Mouse (Mus musculus) adrenal gland, postnatal 10 days (tissue): ENCODE data around the gene Fmnl2. TPM values are rescaled to one million over a fixed set of nuclear protein-coding genes. Genes with fewer than 3 reads are reported as not detected.
A peak's percentile ranks its signal among the peaks of the same experiment; 100 is the strongest.

Experiments
- DNase-seq: peaks from one replicate; pipeline ENCODE4 v3.0.0; 2021; ENCODE audit warnings: mixed read lengths
- total RNA-seq, 2 experiments: library from RNA; stranded (reverse); gene quantifications; 2 replicates each; pipeline ENCODE4 v1.2.3; 2021

Fmnl2 gene
- total RNA-seq, 2 experiments from 2014 or later = 15.2 to 15.7 TPM

- no peak for DNase-seq
Observed at GRCm38 (mm10) chr2:52987035-52987434, 129.4 kb downstream of the Fmnl2 start.

- no peak for DNase-seq
Observed at GRCm38 (mm10) chr2:52987637-52988295, 130.1 kb downstream of the Fmnl2 start.

GRCm38 (mm10) chr2:52989316-52989715 is 131.7 kb downstream of the Fmnl2 start:
- no peak for DNase-seq

- DNase-seq = no peak
Observed at GRCm38 (mm10) chr2:52990874-52991687, 133.4 kb downstream of the Fmnl2 start.

- no peak for DNase-seq
Observed at GRCm38 (mm10) chr2:52991688-52992194, 134.1 kb downstream of the Fmnl2 start.

- no peak for DNase-seq
Observed at GRCm38 (mm10) chr2:52993241-52993640, 135.6 kb downstream of the Fmnl2 start.

- DNase-seq = no peak
Observed at GRCm38 (mm10) chr2:52994526-52994925, 136.9 kb downstream of the Fmnl2 start.

GRCm38 (mm10) chr2:52997955-52998750 is 140.5 kb downstream of the Fmnl2 start:
- no peak for DNase-seq

GRCm38 (mm10) chr2:52999524-52999969 is 141.9 kb downstream of the Fmnl2 start:
- DNase-seq = peak; percentile 33

GRCm38 (mm10) chr2:53000446-53000845 is 142.8 kb downstream of the Fmnl2 start:
- DNase-seq = peak; percentile 22

- no peak for DNase-seq
Observed at GRCm38 (mm10) chr2:53006161-53006560, 148.5 kb downstream of the Fmnl2 start.

GRCm38 (mm10) chr2:53007142-53007541 is 149.5 kb downstream of the Fmnl2 start:
- peak; percentile 80 for DNase-seq

- no peak for DNase-seq
Observed at GRCm38 (mm10) chr2:53013051-53013450, 155.4 kb downstream of the Fmnl2 start.

- no peak for DNase-seq
Observed at GRCm38 (mm10) chr2:53014451-53014850, 156.8 kb downstream of the Fmnl2 start.

- peak; percentile 18 for DNase-seq
Observed at GRCm38 (mm10) chr2:53022982-53023381, 165.3 kb downstream of the Fmnl2 start.

GRCm38 (mm10) chr2:53026056-53026769 is 168.6 kb downstream of the Fmnl2 start:
- DNase-seq = peak; percentile 7

GRCm38 (mm10) chr2:53028868-53029267 is 171.2 kb downstream of the Fmnl2 start:
- no peak for DNase-seq

- no peak for DNase-seq
Observed at GRCm38 (mm10) chr2:53029716-53030431, 172.2 kb downstream of the Fmnl2 start.

- no peak for DNase-seq
Observed at GRCm38 (mm10) chr2:53030432-53030826, 172.8 kb downstream of the Fmnl2 start.

GRCm38 (mm10) chr2:53038253-53038652 is 180.6 kb downstream of the Fmnl2 start:
- DNase-seq = no peak

GRCm38 (mm10) chr2:53038737-53039136 is 181.1 kb downstream of the Fmnl2 start:
- no peak for DNase-seq
